Mouse (Mus musculus): Measurements from ENCODE around the gene Sectm1a. TPM values are rescaled to one million over a fixed set of nuclear protein-coding genes. Genes with fewer than 3 reads are reported as not detected.

Sectm1a gene
- polyA plus RNA-seq (2012; rRNA removed) = 0.06 and 0.14 TPM in 2 replicates

GRCm38 (mm10) chr11:121081120-121081519 is at the start of gene Sectm1a:
Sectm1a (minus strand) TSS chr11:121081220.

DNA sequence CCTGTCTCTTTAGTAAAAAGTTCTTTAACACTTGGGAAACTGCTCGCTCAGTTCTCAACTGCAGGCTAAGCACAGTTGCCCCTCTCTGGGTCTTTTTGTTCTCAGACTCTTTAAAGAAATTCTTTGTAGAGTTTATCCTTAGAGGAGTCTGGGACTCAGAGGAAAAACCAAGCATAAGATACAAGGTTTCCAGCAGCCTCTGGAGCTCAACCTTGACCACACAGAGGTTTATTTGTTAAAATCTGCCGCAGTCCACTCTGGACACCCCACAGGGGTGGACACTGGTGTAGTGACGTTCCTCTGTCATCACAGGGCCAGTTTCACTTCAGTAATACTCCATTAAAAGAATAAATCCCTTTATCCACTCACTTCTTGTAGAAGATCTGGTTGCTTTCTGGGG is 37.6 kb upstream of the Sectm1a start, which contains the start of gene Tex19.2:
Gene Tex19.2, minus strand, starts transcription at position 101 of the 400 bp plus-strand sequence.

DNA sequence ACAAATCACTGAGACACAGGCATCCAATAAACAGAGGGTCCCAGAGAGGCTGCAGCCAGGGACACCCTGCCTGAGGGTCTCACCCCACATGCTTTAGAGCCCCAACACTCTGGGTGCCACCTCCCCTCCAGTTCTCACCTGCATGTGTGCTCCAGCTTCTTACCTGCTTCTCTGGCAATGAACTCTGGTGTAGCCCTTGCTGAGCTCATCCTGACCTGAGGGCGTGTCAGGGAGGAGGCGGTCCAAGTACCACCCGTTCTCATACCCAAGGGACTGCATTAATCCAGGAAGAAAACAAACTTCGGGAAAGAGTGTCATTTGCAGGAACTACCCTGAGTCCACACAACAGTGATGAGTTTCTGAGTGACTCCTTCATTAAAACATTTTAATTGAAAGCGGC is 17.6 kb downstream of the Sectm1a start, which contains the start of gene Sectm1b:
Gene Sectm1b, minus strand, starts transcription at position 191 of the 400 bp plus-strand sequence.

GRCm38 (mm10) chr11:121039302-121039701 is 41.7 kb downstream of the Sectm1a start, which contains the start of gene Cd7:
Cd7 (minus strand) TSS chr11:121039418.

Other genes starting within 250 kb of the Sectm1a start
- gene Ccdc57, start 148.3 kb downstream of the Sectm1a start, polyA plus RNA-seq (2012; rRNA removed) = 7.8 and 8.2 TPM in 2 replicates
- gene Slc16a3, start 132.7 kb downstream of the Sectm1a start, polyA plus RNA-seq (2012; rRNA removed) = 12.3 and 15.4 TPM in 2 replicates
- 181 and 183 TPM in 2 replicates for gene Csnk1d, start 89.9 kb downstream of the Sectm1a start, polyA plus RNA-seq (2012; rRNA removed)
- gene Cd7, start 41.8 kb downstream of the Sectm1a start, polyA plus RNA-seq (2012; rRNA removed) = 0.07 and 0.33 TPM in 2 replicates
- not detected in 2 replicates for gene Sectm1b, start 17.7 kb downstream of the Sectm1a start, polyA plus RNA-seq (2012; rRNA removed)
- gene Tex19.2, start 37.5 kb upstream of the Sectm1a start, polyA plus RNA-seq (2012; rRNA removed) = not detected in 2 replicates
- 0.04 TPM in 1 of 2 replicates, not detected in the other for gene Tex19.1, start 64.9 kb upstream of the Sectm1a start, polyA plus RNA-seq (2012; rRNA removed)
- gene Uts2r, start 79.1 kb upstream of the Sectm1a start, polyA plus RNA-seq (2012; rRNA removed) = 0.16 and 0.61 TPM in 2 replicates
- 72.0 and 79.9 TPM in 2 replicates for gene Hexdc, start 123.2 kb upstream of the Sectm1a start, polyA plus RNA-seq (2012; rRNA removed)
- 10.4 and 13.7 TPM in 2 replicates for gene Ogfod3, start 123.5 kb upstream of the Sectm1a start, polyA plus RNA-seq (2012; rRNA removed)
- 47.2 and 50.7 TPM in 2 replicates for gene Cybc1, start 148.1 kb upstream of the Sectm1a start, polyA plus RNA-seq (2012; rRNA removed)
- 60.3 and 67.7 TPM in 2 replicates for gene Narf, start 156.0 kb upstream of the Sectm1a start, polyA plus RNA-seq (2012; rRNA removed)
- 59.4 and 70.2 TPM in 2 replicates for gene Foxk2, start 178.8 kb upstream of the Sectm1a start, polyA plus RNA-seq (2012; rRNA removed)

Measured in central nervous system, embryonic 14 days (tissue).